Mouse (Mus musculus) kidney, adult 18-20 months (tissue): ENCODE data around the gene Rftn1.

ENCODE experiments used
- DNase-seq: peaks from one replicate; pipeline ENCODE4 v3.0.0; 2021

The Rftn1 gene

GRCm38 (mm10) chr17:50059417-50059816, 131.1 kb downstream of the Rftn1 start:
- no peak for DNase-seq

DNA sequence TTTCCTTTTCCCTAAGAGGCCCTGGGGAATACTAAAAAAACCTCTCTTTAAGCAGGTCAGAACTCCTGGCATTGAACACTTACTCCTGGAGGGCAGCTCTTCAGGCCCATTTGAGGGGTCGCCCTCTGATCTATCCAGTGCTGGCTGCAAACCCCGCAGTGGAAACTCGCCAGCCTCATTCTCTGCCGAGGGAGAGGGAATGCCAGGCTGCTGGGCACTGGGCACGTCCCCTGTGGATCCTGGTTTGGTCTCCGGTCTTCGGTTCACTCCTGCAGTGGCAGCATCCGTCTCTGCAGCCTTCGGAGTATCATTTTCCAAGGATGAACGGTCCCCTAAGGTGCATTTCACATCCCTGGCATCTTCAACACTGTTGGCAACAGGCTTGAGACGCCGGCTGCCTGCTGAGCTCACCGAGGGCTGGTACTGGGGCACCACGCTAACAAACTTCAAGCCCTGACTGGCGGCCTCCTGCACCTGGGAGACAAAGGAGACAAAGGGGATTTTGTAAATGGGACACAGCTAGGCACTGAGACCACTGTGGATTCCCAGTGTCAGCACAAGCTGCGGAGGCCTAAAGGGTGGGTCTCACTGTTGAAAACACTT, 135.2 kb downstream of the Rftn1 start:
- DNase-seq = no peak

GRCm38 (mm10) chr17:50054586-50054985, 135.9 kb downstream of the Rftn1 start:
- no peak for DNase-seq

DNA sequence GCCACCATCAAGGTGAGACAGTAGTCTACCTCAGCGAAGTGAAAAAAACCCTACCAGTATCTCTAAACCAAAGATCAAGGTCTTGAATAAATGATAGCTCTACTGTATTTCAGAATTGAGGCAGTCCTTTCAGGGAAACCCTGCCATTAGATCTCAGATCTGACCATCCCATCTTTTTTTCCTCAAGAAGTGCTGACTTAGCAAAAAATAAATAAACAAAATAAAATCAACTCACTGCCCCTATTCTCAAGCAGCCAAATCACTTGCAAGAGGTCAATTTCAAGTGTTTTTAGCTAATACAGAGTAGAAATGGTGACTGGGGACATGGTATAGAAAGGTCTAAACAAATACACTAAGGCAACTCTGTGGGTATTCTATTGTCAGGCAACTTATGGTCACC, 136.5 kb downstream of the Rftn1 start:
- no peak for DNase-seq

DNA sequence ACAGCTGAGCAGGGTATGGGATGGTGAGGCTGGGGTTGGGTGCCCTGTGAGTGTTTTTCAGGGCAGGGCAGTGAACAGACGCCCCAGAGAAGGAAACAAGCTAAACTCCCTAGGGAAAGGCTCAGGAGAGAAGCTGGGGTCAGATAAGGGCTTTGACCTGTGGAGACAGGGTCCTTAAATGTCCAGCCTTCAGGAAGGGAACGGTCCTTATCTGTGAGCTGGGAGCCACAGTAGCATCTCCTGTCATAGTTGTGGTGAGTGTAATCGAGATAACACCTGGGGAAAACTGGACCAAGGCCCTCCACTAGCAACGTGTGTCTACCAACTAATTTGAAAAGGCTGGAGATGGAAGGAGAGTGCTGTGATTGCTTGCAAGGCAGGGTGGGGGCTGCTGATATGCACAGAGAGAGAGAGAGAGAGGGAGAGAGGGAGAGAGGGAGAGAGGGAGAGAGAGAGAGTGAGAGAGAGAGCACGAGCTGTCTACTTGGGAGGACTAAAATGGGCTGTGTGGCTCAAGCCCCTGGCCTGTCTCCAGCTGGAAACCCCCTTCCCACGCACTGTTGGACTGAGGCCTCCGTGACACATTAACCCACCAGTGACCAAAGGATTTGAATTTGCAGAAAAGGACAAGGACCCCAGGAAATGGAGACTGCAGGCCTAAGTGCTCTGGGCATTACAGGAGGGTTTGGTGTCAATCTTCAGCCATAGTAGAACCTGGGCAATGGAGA, 137.6 kb downstream of the Rftn1 start:
- DNase-seq = no peak

- no peak for DNase-seq
Measured at GRCm38 (mm10) chr17:50050456-50050855, 140.0 kb downstream of the Rftn1 start.

DNA sequence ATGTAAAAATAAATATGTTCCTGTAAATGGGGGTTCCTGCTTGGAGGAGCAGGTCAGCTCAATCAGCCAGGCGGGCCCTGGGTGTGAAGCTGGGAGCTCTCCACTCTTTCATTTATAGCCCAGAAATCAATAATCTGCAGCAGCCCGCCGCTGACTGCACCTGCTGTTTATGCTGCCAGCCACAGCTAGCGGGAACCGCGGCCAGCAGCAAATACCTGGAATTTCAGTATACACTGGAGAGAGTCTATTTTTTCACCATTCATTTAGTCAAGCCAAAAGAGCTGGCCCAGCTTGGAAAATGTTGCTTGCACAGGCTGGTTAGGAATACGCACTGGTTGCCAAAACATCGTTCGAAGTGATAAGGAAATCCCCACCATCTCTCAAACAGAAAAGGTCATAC, 142.3 kb downstream of the Rftn1 start:
- DNase-seq = no peak

- no peak for DNase-seq
Measured at GRCm38 (mm10) chr17:50047182-50047581, 143.3 kb downstream of the Rftn1 start.

DNA sequence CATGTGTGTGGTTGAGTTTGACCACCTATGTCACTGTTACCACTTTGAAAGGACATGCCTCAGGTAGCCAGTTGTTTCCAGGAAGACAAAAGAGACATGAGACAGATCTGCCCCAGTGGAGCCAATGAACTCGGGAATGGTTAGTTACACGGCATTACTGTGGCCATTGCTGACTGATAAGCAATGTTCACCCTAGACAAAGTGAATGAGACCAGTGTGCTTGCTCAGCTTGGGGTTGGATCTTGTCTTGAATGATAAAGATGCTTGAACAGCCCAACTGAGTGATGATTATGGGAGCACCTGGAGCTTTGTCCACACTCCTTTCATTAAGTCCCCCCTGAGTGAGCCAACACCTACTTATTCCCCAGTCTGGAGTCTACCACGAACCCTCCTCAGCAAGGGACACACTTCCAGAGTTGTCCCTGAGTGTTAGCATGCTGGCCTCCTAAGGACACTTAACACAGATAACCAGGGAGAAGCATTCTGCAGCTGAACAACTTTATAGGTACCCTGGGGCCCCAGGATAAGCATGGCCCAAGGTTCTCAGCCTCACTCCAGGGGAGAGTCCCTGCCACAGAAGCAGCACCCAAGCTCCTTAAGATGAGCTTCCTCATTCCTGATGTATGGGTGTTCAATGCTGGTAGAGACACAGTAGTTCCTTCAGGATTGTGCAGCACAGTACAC, 149.6 kb downstream of the Rftn1 start:
- DNase-seq = no peak

- DNase-seq = no peak
Measured at GRCm38 (mm10) chr17:50037882-50038665, 152.4 kb downstream of the Rftn1 start.

- no peak for DNase-seq
Measured at GRCm38 (mm10) chr17:50037416-50037815, 153.1 kb downstream of the Rftn1 start.

GRCm38 (mm10) chr17:50036751-50037385, 153.6 kb downstream of the Rftn1 start:
- DNase-seq = no peak

DNA sequence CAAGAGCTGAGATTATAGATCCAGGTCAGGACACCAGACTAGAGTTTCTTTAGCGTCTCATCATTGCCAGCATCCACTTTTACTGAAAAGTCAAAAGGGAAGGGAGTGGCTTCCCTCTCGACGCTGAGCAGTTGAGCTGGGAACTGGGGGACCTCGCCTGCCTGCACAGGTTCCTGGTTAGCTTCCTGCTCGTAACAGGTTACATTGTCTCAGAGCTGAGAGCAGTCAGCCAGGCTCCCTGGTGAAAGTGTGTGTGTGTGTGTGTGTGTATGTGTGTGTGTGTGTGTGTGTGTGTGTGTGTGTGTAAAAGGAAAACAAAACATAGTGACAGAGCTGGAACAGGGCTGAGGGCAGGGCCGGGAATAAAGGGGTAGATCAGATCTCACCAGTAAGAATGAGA, 156.8 kb downstream of the Rftn1 start:
- DNase-seq = no peak

DNA sequence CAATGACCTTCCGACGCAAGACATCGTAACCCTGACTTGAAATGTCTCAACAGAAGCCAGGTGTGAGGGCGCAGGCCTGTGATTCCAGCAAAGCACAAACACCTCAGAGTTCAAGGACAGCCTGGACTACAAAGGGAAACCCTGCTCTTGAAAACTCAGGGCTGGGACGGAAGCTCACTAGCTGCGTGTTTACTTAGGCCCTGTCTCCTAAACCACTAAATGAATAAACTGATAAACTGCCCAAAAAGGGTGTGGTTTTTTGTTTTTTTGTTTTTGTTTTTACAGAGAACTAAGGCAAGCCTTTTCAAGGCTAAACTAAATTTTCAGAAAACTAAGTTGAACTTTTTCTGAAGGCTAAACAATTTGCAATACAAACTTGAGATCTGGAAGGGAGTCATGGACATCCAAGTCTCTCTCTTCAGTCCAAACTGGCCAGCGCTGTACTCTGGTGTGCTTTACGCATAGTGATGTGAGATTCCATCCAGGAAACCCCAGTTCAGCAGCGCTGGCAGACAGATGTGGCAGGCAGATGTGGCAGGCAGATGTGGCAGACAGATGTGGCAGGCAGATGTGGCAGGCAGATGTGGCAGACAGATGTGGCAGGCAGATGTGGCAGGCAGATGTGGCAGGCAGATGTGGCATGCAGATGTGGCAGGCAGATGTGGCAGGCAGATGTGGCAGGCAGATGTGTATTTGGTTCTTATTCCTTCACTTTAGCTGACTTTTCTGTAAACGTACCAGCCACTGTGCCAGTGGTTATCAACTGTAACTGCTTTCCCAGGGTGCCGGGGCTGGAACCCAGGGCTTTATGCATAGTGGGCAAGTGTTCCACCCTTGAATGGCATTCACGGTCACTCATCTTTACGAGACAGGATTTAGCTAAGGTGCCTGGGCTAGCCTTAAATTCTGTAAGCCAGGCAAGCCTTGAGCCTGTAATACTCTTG, 158.7 kb downstream of the Rftn1 start:
- DNase-seq = no peak

- no peak for DNase-seq
Measured at GRCm38 (mm10) chr17:50025651-50026050, 164.8 kb downstream of the Rftn1 start.

DNA sequence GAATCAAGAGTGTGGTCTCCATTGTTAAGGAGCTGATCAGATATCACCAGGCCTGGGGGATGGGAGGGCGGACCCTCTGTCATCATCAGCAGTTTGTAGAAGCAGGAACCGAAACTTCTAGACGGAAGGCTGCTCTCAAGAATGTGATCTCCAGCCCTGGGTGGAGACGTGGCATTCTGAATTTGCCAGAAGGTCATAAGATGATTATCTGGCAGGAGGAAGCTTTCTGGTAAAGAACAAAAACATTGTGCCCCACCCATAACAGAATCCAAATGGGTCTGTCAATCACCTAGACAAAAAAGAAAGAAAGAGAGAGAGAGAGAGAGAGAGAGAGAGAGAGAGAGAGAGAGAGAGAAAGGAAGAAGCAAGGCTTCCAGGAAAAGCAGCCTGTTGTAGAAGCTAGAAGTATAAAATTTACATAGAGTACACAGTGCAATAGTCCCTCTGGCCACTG, 165.3 kb downstream of the Rftn1 start:
- no peak for DNase-seq

- no peak for DNase-seq
Measured at GRCm38 (mm10) chr17:50021400-50021799, 169.1 kb downstream of the Rftn1 start.

DNA sequence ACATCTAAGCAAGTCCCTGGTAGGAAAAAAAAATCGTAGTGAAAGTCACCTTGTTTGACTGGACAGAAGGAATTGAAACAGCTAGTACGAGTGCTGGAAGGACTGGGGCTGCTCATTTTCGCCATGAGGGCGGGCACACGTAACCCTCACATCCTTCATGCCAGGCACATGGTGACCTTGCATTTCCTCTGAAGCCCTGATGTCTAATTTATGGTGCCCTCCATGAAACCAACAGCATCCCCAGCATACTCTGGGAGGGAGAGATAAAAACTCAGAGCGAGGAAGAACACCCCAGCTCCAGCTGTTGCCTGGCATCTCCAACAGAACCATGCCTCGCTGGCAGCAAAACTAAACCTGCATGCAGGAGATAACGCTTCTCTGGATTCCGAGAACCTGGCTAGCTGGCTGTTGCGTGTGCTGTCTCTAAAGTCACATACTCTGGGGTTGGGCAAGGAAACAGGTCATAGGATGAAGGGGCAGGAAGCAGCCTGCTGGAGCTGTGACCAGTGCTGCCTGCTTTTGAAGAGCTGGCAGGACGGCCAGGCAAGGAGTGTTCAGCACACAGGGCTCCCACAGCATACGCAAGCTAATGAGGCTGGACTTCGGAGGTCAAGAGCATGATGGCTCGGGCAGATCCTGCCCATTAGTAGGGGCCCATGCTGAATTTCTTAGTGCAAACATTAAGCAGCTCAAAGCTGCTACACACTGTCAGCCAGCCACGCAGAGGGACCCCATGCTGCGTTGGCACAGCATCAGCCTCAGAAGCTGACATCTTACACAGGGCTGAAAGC, 170.1 kb downstream of the Rftn1 start:
- DNase-seq = no peak

GRCm38 (mm10) chr17:50019819-50020210, 170.7 kb downstream of the Rftn1 start:
- DNase-seq = no peak

- no peak for DNase-seq
Measured at GRCm38 (mm10) chr17:50019090-50019489, 171.4 kb downstream of the Rftn1 start.

DNA sequence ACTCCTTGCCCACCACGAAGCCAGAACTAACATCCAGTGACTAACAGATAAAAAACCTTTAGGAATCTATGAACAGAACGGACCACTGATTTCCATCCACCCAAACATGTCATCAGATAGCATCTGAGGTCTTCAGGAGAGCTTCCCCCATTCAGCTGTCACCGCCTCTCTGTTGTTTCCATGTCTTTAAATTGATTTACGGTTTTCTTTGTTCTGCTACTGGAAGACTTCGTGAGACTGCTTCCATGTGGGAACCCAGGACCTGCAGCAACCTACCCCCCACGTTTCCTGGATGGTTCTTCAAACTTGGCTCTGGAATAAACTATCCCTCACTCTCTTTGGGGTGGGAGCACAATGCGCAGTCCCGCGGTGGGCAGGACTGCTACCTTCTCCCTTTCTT, 175.8 kb downstream of the Rftn1 start:
- DNase-seq = no peak
